Mouse (Mus musculus): ENCODE data around the gene Adad2. TPM values are rescaled to one million over a fixed set of nuclear protein-coding genes. Genes with fewer than 3 reads are reported as not detected.

Gene Adad2
- polyA plus RNA-seq, 1 experiment from 2014 or later, result 0.07 TPM

- Histone ChIP-seq H3K4me1 (ENCODE audit: control insufficient read depth, insufficient read depth, low read length) (peaks cover 27% of the 10 kb centered on the region), H3K4me3 (ENCODE audit: low read length) (no peak overlapping the region), H3K9ac (ENCODE audit: low read length) (no peak overlapping the region), H3K27me3 (ENCODE audit: control insufficient read depth, insufficient read depth, low read length) (no peaks in the 10 kb centered on the region), H3K36me3 (ENCODE audit: control insufficient read depth, insufficient read depth) (no peaks in the 10 kb centered on the region), H3K27ac (ENCODE audit: low read length) (no peak overlapping the region), H3K9me3 (replicated peaks; ENCODE audit: control insufficient read depth, low read length) (peaks cover 3% of the 10 kb centered on the region; the same call in 1 of the 2 replicates), H3K4me2 (ENCODE audit: low read depth, low read length) (no peak overlapping the region)
- no peak for ATAC-seq (replicated peaks; ENCODE audit: extremely low read depth, insufficient read depth, low FRiP score)
- WGBS, result 69% methylated on average over 6 of the region's 6 CpGs
These were observed 49.3 kb downstream of the Adad2 start for GRCm38 (mm10) chr8:119661892-119662291.

DNA sequence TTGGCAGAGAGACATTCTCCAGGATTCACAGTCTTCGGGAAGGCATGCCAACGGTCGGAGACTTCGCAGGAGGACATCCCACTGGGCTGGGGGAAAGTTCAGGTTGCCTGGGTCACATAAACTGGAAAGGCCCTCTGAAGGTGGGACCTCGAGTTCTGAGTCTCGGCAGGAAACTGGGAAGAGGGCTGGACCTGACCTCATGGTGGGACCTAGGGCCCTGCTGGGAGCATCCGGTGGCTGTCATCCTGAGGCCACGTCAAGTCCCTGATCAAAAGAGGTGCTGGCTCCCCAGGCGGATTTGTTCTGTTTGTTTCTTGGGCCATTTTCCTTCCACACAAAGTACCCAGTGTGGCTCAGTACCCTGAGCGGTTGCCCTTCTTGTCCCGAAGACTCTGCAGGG lies 50.9 kb downstream of the Adad2 start:
- ATAC-seq (replicated peaks; ENCODE audit: extremely low read depth, insufficient read depth, low FRiP score), result no peak
- H3K36me3 ChIP-seq (ENCODE audit: control insufficient read depth, insufficient read depth), result no peaks in the 10 kb centered on the region
- WGBS, result 70% methylated on average over 11 of the region's 11 CpGs
- H3K4me3 ChIP-seq (ENCODE audit: low read length), result no peak overlapping the region
- H3K9ac ChIP-seq (ENCODE audit: low read length), result no peak overlapping the region
- no peaks in the 10 kb centered on the region for H3K27me3 ChIP-seq (ENCODE audit: control insufficient read depth, insufficient read depth, low read length)
- H3K4me1 ChIP-seq (ENCODE audit: control insufficient read depth, insufficient read depth, low read length), result peaks cover 27% of the 10 kb centered on the region
- H3K27ac ChIP-seq (ENCODE audit: low read length), result no peak overlapping the region
- no peak overlapping the region for H3K4me2 ChIP-seq (ENCODE audit: low read depth, low read length)
- no peaks in the 10 kb centered on the region for H3K9me3 ChIP-seq (replicated peaks; ENCODE audit: control insufficient read depth, low read length)

GRCm38 (mm10) chr8:119665270-119665669 lies 52.7 kb downstream of the Adad2 start:
- WGBS, result 56% methylated on average over 6 of the region's 6 CpGs
- no peak overlapping the region for H3K27ac ChIP-seq (ENCODE audit: low read length)

More at GRCm38 (mm10) chr8:119665270-119665669, 52.7 kb downstream of the Adad2 start:
- Histone ChIP-seq H3K4me3 (ENCODE audit: low read length) (no peak overlapping the region), H3K36me3 (ENCODE audit: control insufficient read depth, insufficient read depth) (no peaks in the 10 kb centered on the region), H3K9me3 (replicated peaks; ENCODE audit: control insufficient read depth, low read length) (no peaks in the 10 kb centered on the region), H3K9ac (ENCODE audit: low read length) (no peak overlapping the region), H3K4me1 (ENCODE audit: control insufficient read depth, insufficient read depth, low read length) (peaks cover 30% of the 10 kb centered on the region), H3K4me2 (ENCODE audit: low read depth, low read length) (no peak overlapping the region), H3K27me3 (ENCODE audit: control insufficient read depth, insufficient read depth, low read length) (no peaks in the 10 kb centered on the region)
- ATAC-seq (replicated peaks; ENCODE audit: extremely low read depth, insufficient read depth, low FRiP score), result no peak

Other genes starting within 250 kb of the Adad2 start
- gene Mlycd, start 217.9 kb upstream of the Adad2 start, polyA plus RNA-seq (2015; fragmentation: Nextera tagmentation; extraction: Ambion mirVana), result 21.4 and 25.5 TPM in 2 replicates
- 0.74 and 0.85 TPM in 2 replicates for gene Osgin1, start 178.6 kb upstream of the Adad2 start, polyA plus RNA-seq (2015; fragmentation: Nextera tagmentation; extraction: Ambion mirVana)
- gene Necab2, start 166.0 kb upstream of the Adad2 start, polyA plus RNA-seq (2015; fragmentation: Nextera tagmentation; extraction: Ambion mirVana), result 0.12 and 0.21 TPM in 2 replicates
- gene Slc38a8, start 111.0 kb upstream of the Adad2 start, polyA plus RNA-seq (2015; fragmentation: Nextera tagmentation; extraction: Ambion mirVana), result not detected in 2 replicates
- gene Mbtps1, start 54.0 kb upstream of the Adad2 start, polyA plus RNA-seq (2015; fragmentation: Nextera tagmentation; extraction: Ambion mirVana), result 68.5 and 72.4 TPM in 2 replicates
- gene Hsdl1, start 37.6 kb upstream of the Adad2 start, polyA plus RNA-seq (2015; fragmentation: Nextera tagmentation; extraction: Ambion mirVana), result 40.9 and 51.1 TPM in 2 replicates
- 0.50 and 0.71 TPM in 2 replicates for gene Dnaaf1, start 37.5 kb upstream of the Adad2 start, polyA plus RNA-seq (2015; fragmentation: Nextera tagmentation; extraction: Ambion mirVana)
- gene Taf1c, start 7.5 kb upstream of the Adad2 start, polyA plus RNA-seq (2015; fragmentation: Nextera tagmentation; extraction: Ambion mirVana), result 8.5 and 9.4 TPM in 2 replicates
- 0.04 TPM in 1 of 2 replicates, not detected in the other for gene Kcng4, start 22.9 kb downstream of the Adad2 start, polyA plus RNA-seq (2015; fragmentation: Nextera tagmentation; extraction: Ambion mirVana)
- 6.4 and 7.5 TPM in 2 replicates for gene Wfdc1, start 53.6 kb downstream of the Adad2 start, polyA plus RNA-seq (2015; fragmentation: Nextera tagmentation; extraction: Ambion mirVana)
- gene Atp2c2, start 87.3 kb downstream of the Adad2 start, polyA plus RNA-seq (2015; fragmentation: Nextera tagmentation; extraction: Ambion mirVana), result 0.26 and 0.69 TPM in 2 replicates
- 12.5 and 15.0 TPM in 2 replicates for gene Tldc1, start 165.7 kb downstream of the Adad2 start, polyA plus RNA-seq (2015; fragmentation: Nextera tagmentation; extraction: Ambion mirVana)
- gene Cotl1, start 227.8 kb downstream of the Adad2 start, polyA plus RNA-seq (2015; fragmentation: Nextera tagmentation; extraction: Ambion mirVana), result 34.3 and 56.1 TPM in 2 replicates
- 10.8 and 11.4 TPM in 2 replicates for gene Klhl36, start 249.5 kb downstream of the Adad2 start, polyA plus RNA-seq (2015; fragmentation: Nextera tagmentation; extraction: Ambion mirVana)